Mouse (Mus musculus): ENCODE results near the gene Plscr3.

DNA sequence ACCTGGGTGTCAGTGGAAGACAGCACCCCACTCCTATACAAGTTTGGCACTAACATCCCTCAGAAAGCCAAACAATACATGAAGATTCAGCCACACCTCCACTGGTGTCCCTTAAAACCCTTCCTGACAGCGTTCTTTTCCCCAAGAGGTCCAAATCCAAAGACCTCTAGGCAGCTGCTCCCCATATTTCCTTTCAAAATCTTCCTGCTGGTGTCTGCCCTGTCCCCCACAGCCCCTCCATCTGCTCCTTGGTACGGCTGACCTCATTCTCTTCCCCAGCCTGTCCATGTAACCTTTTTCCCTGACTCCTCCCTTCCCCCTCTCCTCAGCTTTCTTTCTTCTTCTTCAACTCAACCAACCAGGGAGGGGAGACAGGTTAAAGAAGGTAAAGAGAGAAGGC, 22.7 kb upstream of the Plscr3 start:
- TF ChIP-seq POLR2A (IDR thresholded peaks at IDR 0.05; ENCODE audit: extremely low read depth, insufficient read depth, low read length) (no peak), CTCF (IDR thresholded peaks at IDR 0.05; ENCODE audit: low read depth, low read length) (no peak)
